Mouse (Mus musculus) heart, adult 18-20 months (tissue): ENCODE results near the gene Tfap2a. TPM values are rescaled to one million over a fixed set of nuclear protein-coding genes. Genes with fewer than 3 reads are reported as not detected.
A peak's percentile ranks its signal among the peaks of the same experiment; 100 is the strongest.

Experiments used
- DNase-seq, 2 experiments: peaks; one replicate each; pipeline ENCODE4 v3.0.0; 2021 to 2022; ENCODE audit warnings: mixed read lengths in 1 of 2
- long read RNA-seq, 2 experiments: library from polyadenylated mRNA; stranded (forward); transcript quantifications; one replicate each; pipeline ENCODE4 v2.0.0; 2021
- total RNA-seq, 2 experiments: library from RNA; stranded (reverse); gene quantifications; 2 replicates each; pipeline ENCODE4 v1.2.3; 2021

The Tfap2a gene
- under 1 TPM; 0.07 to 0.13 TPM for total RNA-seq
- long read RNA-seq, experiment 1: 0 reads
- long read RNA-seq, experiment 2: 0 reads

- DNase-seq: no peak
Measured at GRCm38 (mm10) chr13:40738196-40738880, at the start of gene Tfap2a. Tfap2a (minus strand) TSS chr13:40738376.

DNA sequence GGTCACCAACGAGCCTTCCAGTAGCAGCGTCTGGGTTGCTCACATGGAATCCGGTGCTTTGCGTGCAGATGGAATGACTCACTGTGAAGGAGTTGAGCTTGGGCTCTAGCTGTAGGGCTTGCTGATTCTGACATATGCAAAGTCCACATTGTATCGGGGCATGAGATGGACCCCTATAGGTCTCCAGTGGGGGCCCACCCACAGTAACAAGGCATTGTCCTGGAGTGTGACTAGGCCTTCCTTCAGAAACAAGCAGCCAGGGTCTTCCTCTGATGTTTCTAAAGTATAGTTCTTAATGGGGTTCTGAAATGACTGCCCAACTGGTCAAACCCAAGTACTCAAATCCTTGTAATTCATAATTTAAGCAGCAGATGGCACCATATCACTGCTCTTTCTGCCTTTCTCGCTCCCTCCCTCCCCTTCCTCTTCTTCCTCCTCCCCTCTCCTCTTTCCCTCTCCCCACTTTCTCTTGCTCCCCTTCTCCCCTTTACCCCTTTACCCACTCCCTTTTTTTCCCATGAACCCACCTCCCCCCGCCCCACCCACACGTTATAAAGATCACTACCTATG is 46.1 kb upstream of the Tfap2a start:
- peak in 1 of 2 experiments; percentile 58 for DNase-seq

DNA sequence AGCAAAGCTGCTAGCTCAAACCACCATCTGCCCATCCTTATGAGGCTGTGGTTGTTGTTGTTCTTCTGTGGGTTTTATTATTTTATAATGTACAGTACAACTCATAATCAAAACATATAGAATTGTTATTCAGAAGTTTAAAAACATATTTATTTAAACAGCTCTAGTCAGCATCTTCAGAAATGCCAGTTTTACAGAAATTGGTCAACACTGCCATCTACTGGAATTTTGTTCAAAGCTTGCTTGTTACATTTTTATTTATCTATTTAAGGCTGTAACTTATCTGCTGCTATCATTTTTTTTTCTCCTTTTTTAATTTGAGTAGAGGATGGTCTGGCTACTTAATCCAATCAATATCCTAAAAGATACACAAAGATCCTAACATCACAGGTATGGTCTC is 19.8 kb upstream of the Tfap2a start:
- DNase-seq: no peak

DNA sequence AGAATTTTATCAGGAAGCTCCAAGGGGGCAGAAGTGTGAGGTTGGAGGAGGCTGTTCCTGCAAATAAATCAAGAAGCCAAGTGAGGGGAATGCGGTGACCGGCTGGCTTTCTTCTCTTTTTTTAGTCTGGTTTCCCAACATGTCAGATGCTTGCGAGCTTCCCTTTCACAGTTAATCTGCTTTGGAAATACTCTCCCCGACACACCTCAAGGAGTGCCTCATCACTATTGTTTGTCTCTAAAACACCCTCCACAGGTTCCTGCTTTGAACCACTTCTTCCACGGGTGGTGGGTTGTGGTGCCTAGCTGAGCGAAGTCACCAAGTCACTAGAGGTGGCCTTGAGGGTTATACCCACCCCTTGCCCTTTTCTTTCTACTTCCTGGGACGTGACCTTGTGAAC is 18.2 kb upstream of the Tfap2a start:
- no peak for DNase-seq

- no peak for DNase-seq
Measured at GRCm38 (mm10) chr13:40754091-40754490, 15.9 kb upstream of the Tfap2a start.

GRCm38 (mm10) chr13:40751889-40752288 is 13.7 kb upstream of the Tfap2a start:
- no peak for DNase-seq

DNA sequence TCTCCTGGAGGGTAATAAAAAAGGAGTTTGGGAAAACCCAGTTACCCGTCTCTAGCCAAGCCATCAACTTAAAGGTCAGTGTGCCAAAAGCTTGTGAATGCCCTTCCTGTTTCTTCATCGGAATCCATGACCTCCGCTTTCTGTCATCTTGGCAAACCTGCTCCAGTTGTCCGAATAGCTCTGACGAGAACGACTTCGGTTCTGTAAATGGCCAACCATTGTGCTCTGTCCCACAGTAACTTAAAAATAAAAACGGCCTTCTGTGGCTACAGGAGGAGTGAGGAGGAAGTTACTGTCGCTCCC is 11.4 kb upstream of the Tfap2a start:
- no peak for DNase-seq

DNA sequence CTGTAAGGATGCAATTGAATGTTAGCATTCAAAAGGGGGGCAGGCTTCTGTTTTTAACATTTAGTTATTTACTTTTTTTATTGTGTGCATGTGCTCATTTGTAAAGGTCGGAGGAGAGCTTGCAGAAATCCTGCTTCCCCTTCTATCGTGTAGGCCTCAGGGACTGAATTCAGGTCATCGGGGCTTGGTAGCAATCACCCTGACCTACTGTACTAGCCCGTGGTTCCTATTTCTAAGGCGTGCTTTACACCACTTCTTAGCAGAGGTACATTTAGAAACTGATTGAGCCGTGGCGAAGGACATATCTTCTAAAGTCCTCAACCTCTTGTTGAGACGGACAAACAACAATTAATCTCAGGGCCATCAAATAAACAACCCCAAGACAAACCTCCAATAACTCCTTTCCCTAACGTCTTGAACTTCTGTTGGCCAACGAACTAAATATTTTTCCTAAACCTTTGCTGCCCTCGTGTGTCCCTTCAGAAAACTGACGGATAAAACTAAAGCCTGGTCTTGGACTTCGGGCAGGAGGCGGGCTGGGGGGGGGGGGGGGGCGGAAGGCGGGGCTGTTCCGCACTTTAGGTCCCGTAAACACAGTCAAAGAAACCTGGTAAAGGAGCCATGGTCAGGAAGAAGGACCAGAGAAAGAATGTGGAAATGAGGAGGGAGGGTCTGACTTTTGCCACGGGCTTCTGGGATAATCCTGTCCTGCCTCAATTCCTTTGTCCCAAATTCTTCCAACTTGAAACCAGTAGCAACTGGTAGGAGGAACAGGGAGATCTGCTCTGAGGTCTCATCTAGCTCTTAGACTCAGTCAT is 10.8 kb upstream of the Tfap2a start:
- DNase-seq: peak in 1 of 2 experiments; percentile 37

- no peak for DNase-seq
Measured at GRCm38 (mm10) chr13:40744111-40744805, 6.1 kb upstream of the Tfap2a start.

- DNase-seq: no peak
Measured at GRCm38 (mm10) chr13:40743221-40743620, 5.0 kb upstream of the Tfap2a start.

DNA sequence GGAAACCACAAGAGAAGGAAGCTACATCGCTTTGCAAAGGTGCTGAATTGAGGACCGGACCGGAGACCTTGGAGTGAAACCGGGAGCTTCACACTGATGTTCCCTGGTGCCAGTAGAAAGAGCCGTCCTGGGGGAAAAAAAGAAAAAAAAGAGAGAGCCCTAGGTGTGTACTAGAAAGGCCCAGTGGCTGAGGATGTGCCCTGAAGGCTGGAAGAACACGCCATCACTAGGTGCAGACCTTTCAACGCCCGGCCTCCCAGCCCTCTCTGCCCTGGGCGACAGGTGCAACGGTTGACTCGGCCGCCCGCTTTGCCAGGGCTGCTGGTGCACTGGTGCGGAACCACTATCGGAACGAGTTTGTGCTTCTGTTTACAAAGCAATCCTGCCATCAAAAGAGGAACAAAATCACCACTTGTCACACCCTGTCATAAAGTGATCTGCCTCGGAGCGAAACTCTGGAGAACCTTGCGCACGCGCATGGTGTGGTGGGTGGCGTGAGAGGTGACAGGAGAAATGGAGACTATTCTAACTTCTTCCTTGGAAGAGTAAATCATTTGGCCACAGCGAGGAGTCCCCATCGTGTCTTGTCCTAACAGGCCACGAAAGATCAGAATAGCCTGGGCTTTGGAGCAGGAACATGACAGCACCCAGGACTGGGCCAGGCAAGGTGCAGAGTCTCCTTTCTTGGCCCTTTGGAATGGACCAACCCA is 3.8 kb upstream of the Tfap2a start:
- DNase-seq: no peak

DNA sequence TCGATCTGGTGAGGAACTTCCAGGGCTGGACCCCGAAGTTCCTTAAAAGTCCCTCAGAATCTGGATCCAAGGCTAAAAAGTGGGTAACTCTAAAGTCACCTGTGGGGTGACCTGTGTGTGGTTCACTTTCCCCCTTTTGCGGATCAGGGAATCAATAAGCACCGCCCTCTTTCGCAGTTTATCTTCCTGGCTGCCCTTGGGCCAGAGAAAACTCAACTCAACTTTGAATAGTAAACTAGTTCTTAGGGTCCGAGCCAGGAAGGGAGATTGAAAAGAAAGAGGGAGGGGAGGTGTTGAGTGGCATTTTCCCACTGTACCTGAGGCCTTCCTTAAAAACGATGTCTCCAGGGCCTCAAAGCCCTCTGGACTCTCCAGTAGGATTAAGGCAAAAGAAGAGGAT is 3.3 kb upstream of the Tfap2a start:
- DNase-seq: no peak

DNA sequence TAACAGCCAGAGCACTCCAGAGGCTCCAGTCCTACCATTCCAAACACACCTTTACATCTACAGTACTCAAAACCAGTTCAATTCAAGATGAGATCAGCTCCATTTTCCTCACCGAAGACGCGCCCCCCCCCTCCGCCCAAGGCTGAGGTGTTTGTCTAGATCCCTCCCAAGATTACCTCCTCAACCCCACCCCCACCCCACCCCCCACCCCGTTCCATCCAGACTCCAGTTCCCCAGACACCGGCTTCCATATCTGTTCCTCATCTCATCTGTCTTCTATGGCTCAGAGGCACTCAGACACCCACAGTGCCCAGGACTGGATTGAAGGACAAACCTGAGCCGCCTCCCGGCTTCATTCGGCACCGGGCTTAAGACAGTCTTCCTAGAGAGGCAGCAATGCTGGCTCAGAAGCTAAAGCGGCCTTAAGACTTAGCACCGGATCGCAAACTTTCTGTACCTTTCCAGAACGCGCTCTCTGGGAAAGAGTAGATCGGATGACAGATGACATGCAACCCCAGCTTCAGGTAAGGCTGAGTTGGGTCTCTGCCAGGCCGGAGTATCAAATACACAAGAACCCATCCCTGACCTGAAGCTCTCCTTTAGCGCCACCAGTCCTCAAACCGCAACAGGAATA is 2.7 kb upstream of the Tfap2a start:
- no peak for DNase-seq

- no peak for DNase-seq
Measured at GRCm38 (mm10) chr13:40739901-40740300, 1.7 kb upstream of the Tfap2a start.

DNA sequence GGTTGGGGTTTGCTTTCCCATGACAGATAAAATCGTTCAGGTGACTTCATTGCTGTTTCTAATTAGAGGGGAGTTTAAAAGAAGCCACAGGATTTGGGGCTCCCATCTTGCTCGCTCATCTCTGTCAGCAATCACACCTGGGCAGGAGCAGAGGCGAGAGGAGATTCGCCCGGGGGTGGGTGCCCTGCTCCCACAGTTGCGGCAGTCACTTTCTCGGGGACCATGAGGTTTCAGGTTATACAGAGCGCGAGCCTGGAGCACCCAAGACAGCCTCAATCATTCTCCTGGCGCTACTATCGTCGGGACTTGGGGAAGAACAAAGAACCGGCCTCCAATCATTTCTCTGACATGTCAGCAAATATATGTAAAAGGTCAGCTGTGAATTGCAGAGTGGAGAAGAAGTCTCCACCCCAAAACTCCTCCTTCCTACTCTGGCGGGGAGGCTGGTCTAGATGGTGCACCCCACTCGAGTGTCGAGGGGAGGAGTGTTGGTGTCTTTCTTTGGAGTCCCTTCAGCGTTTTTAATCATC is 1.0 kb upstream of the Tfap2a start:
- DNase-seq: no peak

- no peak for DNase-seq
Measured at GRCm38 (mm10) chr13:40737761-40738160, 415 bp downstream of the Tfap2a start.

DNA sequence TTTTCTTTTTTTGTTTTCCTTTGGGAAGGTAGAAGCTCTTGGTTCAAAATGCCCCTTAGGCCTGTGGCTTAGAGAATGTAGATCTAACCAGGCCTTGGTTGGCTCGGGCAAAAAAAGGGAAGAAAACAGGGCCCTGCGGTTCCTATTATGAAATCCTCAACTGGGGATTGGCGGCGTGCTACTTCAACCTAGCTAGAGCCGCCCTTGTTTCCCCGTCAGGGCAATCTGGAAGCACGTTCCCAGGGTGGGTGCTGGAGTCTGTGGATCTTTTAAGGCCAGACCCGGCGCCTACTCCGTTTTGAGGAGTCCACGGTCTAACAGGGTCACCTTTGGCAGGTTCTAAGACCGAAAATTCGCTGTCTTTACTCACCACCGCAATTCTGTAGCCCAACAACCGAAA is 1.1 kb downstream of the Tfap2a start:
- DNase-seq: no peak

DNA sequence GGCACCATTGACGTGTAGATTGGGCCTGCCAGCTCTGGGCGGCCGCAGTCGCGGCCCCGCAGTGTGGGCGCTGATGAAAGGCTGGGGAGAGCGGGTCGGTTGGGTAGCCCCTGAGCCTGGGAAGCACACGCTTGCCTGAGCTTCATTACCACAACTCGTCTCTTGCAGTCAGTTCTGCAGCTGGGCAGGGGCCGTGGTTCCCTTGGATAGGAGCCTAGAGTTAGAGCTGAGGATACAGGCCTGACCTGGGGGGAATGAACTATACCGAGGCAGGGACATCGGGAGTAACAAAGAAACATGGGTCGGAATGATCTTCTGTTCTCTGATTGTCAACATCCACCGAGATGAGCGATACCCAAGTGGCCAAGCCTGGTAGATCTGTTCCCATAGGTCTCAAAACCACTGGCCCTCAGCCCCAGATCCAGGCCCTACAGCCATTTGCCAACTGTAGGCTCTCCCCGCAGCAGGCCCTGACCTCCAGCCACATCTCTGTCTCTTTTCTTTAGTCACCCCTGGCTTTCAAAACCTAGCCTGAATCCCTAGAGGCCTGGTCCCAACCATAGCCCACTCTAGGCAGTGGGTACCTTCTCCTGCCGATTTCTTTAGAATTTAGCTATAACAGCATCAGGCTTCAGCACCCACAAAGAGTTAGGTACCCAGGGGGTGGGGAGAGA is 1.9 kb downstream of the Tfap2a start:
- no peak for DNase-seq

DNA sequence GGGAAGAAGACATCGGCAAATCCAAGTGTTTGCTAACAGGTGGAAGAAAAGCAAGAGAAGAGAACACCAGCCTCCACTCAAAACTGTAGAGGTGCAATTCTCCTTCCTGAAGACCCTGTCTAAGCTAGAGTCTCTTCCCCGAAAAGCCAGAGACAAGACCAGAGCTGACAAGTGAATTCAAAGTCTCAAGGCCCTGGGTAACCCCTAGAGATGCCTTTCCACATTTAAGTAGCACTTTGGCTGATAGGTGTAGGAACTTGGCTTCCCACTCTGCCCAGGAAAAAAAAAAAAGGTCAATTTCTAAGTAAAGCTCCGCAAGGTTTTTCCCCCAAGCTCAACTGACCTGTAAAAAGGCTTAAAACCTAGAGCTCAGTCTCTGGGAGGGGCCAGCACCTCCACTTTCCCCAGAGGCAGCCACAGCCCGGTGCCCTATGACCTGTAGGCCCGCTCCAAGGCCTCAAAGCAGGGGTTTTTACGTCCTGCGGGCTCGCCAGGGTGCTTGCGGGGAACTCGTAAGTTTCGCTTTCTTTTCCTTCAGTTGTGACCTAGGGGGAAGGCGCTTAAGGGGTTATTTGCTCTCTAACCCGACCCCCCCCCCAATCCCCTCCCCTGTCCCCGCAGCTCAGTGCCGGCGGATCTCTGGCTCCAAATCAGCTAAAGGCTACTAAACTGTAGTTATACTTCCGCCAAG is 2.6 kb downstream of the Tfap2a start:
- no peak for DNase-seq

- no peak for DNase-seq
Measured at GRCm38 (mm10) chr13:40734316-40734965, 3.7 kb downstream of the Tfap2a start.
